Mouse (Mus musculus) layer of hippocampus, adult 8-10 months (tissue): ENCODE measurements at regions not wholly inside any gene's neighbourhood (a gene's known extent, or its start where the extent isn't known, plus 50 kb on each side); places are given as distances from the start of the nearest gene placed in this dataset.

Source experiments
- DNase-seq, 2 experiments: peaks; one replicate each; pipeline ENCODE4 v3.0.0; 2022; ENCODE audit warnings: low spot score in 2 of 2

DNA sequence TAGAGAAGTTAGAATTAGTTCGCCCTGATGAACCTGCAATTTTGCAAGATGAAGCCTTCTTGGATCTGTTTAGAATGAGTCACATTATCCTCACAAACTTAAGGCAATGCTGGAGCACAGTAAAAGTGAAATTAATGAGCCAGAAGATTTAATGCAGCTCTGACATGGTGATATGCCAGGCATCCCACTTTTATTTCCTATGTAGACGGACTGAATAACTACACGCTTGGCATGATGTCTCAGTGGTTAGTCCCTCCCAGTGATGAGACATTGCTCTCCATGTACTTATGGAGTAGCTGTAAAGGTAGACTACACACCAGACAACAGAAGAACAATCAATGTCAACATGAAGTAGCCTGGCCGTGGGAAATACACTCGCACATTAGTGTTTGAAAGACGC, 161.5 kb upstream of the Gm5148 start:
- DNase-seq, result no peak

DNA sequence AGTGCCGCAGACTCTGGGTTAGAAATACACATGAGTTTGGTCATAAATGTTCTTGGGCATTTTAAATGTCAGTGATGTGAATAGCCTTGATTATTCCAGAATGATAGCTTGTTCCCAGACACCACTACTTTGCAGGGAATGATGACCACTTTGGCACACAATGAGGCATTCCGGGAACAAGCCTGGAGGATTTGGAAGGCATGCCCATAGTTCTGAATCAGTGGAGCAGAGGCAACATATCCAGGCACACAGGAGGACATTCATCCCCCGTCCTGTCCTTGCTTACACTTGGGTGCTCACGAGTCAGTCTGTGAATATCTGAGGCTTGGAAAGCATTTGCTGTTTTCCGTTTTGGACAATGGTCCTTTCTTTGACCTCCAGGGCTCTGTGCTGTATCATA, 158.1 kb upstream of the Gm5148 start:
- DNase-seq, result no peak

DNA sequence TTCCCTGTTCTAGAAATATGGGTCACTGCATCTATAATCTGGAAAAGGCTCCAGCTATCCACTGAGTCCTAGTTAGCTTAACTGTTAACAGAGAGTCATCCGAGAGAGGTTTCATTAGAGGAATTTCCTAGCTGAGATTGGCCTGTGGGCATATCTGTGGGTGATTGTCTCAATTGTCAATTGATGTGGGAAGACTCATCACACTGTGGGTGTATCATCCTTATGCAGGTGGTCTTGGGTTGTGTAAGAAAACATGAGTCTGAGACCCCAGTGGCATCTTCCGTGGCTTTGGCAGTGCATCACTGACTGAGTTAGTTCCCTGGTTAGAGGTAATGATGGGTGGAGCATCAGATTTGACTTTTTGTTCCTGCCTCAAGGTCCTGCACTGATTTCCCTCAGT, 156.7 kb upstream of the Gm5148 start:
- no peak for DNase-seq

DNA sequence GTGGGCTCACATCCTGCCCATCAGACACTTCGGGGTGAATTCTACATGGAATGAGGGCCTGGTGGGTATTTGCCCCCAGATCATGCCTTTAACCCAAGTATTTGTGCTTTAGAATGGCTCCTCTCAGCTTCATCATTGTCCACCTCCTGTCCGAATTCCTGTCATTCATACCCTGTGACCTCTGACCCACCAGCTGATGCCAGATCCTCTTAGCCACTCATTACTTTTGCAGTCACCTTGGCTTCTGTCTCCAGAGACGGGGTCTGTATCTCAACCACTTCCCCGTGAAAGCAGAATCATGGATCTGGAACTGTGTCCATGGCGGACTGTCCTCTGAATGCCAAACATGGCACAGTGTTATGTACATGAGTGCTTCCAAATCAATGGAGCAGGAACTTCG, 154.8 kb upstream of the Gm5148 start:
- no peak for DNase-seq

DNA sequence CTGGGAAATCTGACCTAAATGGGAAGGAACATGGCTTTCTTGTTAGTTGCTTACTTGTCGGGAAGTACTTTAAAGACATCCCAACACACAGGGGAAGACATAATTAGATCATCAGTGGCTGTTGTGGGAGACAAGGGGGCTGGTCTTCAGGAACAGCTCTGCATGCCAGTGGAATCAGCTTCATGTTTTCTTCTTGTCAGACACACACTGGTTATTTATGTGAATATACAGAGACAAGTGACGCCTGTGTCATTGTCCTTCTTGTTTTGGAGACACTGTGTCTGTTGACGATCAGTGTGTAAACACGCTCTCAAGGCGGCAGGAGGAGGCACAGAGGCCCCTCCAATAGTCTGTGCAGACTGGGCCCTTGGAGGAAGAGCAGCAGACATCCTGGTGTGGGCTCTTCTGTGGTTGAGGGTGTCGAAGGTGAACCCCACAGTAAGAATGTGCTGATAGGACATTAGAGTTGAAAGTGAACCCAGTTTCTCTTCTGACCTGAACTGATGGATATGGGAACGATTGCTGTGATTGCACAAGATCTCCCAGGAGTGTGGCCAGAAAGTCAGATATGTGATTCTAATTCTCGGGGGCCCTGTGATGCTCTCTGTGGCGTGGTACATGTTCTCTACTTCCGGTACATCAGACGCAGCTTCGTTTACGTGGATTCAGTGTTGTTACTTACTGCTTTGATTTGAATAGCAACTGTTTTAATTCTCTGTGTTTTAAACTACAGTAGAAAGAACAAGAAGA, 151.9 kb upstream of the Gm5148 start:
- no peak for DNase-seq

DNA sequence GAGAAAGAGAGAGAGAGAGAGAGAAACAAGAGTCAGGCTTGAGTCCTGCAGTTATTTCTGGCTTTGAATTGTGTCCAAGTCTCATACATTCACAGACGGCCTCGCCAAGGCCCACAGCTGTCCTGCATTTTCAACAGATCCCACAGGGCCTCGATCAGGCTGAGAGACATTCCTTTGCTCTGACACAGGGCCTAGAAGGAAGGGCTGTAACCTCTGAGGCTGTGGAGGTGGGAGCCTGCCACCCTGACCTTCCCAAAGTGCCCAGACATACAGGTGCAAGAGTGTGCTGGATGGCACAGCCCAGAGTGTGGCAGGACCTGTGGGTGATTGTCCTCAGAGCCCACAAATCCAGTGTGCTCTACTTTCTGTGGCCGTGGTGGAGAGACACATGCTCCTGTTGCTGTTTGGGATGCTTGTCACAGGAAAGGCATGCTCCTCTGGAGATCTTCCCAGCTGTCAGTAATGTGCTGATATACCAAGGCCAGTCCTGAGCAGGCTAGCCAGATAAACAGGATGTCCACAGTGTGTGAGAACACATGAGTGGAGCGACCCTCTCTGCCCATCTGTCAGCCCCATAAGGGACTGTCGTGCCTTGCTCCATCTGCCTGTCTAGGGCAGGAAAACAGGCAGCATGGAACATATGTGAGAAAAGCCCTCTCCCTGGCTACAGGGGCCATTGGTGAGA, 151.2 kb upstream of the Gm5148 start:
- peak; percentile 24 to 25 for DNase-seq

DNA sequence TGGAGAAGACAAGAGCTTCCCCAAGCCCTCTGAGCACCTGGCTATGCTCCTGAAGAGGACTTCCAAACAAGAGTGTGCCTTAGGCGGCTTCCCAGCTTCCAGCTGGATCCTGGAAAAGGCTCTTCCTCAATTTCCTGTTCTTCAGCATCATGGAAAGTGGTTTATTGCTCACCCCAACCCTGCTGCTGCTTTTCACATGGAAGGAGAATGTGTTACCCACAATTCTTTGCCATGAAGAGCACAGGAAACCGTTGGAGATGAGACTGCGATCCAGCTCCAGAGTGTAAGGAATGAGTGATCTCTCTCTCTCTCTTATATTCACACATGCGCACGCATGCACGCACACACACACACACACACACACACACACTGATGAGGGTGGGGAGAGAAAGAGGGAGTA, 150.6 kb upstream of the Gm5148 start:
- DNase-seq, result no peak

DNA sequence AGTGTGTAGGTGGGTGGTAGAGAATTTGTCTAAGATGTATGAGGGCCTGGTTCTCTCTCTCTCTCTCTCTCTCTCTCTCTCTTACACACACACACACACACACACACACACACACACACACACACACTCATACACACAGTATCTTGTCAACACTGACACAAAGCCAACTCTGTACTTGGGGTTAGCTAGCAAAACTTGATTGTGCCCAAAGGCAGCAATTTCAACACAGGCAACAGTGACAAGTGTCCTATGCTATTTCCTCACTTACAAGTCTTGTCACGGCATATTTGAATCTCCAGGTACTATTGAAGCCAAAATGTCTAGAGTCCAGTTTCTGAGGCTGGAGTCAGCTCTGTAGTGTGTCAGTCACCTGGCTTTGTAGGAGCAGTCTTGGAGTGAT, 150.1 kb upstream of the Gm5148 start:
- no peak for DNase-seq

DNA sequence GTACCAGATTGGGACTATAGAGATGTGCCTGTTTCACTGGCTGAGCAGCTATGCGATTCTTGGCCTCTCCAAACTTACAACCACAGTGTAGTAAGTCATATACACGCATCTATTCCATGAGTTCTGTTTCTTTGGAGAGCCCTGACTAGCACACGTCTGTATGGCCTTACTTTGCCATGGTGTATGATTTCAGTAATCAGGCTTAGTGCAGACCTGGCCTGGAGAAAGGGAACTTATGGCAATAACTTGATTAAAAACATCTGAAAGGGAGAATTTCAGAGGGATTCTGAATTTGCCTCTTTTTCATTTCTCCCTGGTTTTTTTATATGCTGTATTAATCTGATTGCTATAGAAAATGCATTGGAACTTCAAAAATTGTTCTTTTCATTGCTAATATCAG, 148.0 kb upstream of the Gm5148 start:
- no peak for DNase-seq

DNA sequence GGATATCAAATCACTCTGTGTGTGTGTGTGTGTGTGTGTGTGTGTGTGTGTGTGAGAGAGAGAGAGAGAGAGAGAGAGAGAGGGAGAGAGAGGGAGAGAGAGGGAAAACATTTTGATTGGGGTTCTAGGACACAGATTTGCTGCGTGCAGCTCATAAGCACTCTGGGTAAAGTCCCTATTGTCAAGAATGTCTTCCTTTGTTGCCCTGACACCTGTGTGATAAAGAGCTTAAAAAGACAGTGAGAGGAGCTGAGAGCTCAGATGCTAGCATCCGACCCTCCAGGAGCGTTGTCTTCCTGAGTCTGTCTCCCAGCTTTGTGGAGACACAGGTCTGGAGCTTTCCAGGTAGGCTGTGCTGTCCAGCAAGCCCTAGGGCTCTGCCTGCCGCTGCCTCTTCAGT, 146.8 kb upstream of the Gm5148 start:
- no peak for DNase-seq

DNA sequence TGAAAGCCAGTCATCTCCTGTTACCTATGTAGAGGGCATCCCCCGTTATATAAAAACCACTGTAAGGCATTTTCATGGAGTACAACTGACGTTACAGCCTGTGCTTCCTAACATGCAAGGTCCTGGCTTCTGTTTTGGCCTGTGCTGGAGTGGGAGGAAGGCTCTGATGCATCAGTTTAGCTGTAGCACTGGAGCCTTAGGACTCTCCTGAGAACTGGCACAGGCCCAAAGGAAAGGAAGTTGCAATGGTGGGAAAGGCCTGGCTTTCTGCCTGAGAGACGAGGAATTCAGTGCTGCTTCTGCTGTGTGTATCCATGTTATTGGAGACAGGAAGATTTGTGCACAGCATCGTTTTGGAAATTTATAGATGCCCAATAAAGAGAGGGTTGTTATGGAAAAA, 144.2 kb upstream of the Gm5148 start:
- DNase-seq, result no peak

DNA sequence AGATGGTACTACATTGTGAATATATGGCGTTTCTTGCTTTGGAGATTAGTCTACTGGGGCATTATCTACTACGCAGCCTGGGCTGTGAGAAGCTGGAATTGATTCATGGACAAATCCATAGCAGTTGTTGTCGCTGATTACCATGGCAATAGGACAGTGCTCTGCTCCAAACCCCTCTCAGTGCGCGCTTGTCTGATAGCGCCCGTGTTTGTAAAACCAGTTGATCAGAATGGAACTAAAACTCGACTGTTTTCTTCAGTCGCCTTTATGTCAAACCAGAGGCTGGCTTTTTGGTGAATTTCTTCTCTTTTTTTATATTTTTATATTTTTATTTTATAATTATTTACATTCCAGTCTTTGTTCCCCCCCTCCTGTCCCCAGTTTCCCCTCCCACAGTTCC, 138.5 kb upstream of the Gm5148 start:
- DNase-seq, result no peak

DNA sequence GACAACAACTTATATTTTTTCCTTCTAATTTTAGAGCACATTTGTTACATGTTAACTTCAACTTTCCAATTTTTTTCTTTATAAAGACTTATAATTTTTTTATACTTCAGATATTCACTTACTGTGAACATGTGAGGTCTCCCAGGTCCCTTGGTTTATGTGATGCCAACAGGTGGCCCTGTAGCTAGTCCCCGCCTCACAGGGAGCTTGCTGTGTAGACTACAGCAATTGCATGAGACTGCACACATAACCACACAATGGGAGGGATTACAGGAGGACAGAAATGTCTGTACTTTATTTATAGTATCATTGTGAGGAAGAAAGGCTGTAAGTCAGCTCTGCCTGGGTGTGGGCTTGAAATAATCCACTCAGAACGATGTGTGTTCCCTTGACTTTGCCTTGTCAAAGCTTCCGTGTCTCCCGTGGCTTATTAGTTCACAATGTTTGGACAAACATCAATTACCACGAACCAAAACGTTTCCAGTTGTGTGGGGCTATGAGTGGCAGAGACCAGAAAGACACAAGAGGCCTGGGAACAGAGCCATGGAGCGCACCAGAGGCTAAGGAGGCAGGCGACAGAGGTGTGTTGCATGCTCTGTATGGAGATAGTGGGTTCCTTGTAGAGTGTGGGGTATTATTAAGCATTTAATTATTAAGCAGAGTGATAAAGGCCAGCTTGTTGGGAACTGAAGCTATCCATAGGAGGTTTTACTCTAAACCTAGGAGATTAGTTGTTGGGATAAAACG, 136.6 kb upstream of the Gm5148 start:
- DNase-seq, result no peak

DNA sequence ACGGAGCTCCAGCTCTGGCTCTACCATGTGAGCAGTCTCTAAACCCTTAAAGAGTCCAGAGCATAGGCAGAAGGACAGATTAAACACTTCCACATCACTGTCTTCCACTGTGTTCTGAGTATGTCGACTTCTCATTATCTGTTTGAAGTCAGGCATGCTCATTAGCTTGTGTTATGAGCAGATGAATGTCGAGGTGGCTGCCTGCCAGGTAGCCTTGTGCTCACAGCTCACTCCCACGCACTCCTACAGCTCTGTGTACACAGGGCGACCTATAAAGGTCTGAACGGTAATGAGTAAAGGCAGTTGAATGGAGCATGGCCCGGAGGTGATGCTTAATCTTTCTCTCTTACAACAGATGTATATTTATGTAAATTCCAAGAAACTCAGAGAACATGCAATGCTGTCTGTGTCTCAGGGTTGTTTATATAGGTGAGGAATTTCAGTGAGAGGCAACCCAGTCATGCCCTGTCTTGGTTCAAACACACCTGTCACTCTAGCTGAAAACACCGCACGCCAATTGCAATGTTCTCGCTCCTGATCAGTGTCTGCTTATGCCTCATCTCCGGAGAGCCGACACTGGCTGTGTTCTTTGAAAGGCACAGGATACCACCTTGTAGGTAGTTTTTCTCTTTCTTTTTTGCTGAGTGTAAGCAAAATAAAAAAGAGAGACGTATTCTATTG, 135.9 kb upstream of the Gm5148 start:
- peak; percentile 41 to 61 for DNase-seq

DNA sequence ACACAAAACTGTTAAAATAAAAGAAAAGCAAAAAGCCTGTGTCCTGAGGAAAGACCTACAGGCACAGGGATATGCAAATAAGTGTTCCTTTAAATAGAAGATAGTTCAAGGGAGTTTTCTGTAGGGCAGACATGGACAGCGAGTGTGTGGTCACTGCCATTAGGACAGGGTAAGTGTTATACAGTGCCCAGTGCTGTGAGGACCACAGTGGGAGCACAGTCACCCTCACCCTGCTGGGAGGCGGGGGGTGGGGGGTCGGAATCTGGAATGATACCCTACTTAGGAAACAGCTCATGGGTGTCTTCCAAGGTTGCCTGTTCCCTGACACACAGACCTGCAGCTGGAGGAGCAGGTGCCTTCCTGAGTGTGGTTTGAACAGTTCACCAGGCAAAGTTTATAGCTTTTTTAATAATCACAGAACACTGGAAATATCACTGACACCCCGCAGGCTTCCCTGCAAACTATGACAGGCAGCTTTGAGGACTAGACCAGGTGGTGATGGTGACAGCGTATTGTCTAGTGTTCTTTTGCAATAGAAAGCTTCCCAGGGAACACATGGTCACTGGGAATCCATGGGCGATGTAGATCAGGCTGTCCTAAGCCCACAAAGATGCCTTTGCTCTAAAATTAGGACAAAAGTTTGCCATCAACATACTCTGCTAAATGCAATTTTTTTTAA, 134.5 kb upstream of the Gm5148 start:
- no peak for DNase-seq

DNA sequence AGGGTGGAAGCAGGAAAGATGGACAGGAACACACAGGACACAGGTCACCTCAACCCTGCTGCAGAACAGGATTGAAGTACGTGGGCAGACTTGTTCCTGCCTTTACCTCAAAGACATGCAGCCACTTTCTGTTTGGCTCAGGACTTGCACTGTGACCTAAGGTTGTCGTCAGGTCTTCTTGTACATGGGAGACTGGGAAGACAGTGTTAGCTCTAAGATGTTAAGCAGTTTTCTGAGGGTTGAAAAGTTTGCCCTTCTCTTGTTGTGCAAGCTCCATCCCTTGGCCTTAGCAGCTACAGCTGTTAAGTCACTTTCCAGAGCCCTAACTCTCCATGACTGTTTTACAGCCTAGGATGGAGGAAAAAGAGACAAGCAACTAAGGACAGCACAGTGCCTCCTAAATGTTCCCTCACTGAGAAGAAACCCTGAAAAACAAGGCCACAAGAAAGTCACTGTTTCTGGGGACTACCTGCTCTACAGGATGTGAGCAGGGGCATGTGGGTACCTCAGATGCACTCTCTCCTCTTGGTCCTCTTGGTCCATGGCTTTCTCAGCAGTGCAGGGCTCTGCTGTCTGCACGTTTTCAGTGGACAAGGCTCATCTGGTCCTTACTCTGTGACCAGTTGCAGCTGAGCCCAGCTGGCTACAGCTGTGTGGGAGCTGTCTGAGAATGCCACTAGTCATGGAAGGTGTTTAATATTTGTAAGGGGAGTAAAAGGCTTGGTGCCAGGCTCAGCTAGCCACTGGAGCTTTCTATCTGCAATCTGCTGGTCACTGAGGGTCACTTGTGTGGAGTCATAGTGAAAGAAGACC, 122.1 kb upstream of the Gm5148 start:
- DNase-seq, result no peak

DNA sequence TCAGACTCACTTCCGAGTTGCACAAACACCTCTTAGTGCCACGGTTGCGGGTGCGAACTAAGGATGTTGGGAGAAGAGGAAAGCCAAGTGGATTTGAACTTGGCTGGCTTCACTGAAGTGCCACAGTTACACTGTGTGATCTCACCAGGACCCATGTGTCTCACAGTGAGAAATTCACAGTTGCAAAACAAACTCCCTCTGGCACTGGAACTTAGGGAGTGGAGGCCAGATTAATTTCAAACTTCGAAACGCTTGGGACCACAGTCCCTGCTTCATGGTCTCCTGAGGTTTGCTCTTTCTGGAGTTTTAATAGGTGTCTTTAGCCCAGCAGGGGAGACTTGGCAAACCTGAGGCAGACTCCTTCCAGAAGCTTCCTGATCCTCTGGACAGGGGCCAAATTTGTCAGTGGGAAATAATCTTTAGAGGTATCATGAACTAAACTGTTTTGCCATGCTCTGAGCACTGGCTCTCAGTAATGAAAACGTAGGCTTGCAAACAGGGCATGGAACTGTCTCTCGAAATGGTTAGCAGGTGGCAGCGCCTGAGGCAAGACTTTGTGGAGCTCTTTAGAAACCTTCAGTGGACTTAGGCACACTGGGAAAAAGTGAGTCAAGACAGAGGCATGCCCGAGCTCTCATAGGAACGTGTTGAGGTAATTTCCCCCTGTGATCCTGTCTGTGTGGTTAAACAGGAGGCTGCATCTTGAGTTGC, 121.2 kb upstream of the Gm5148 start:
- no peak for DNase-seq

DNA sequence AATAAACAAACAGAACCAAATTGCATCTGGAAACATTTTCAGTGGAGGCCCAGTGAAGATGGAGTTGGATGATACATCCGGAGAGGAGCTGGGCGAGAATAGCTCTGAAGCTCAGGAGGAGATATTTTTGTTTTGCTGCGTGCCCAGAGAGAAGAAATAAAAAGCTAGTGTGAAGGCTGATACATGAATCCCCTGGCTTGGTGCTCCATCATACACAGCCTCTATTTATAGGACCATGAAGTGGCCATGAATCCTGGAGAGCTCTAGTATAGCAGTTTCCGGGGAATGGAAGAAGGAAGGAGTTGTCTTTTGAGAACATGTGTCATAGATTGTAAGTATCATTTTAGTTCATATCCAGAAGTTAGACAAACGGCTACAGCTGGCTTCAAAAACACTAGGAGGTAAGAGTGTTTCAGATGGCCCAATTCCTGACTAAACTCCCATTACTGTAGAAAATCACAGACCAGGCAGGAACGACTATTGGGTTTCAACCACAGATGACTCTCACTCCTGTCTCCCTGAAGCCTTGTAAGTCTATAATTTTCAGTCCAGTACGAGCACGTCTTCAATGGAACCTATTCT, 120.5 kb upstream of the Gm5148 start:
- no peak for DNase-seq

DNA sequence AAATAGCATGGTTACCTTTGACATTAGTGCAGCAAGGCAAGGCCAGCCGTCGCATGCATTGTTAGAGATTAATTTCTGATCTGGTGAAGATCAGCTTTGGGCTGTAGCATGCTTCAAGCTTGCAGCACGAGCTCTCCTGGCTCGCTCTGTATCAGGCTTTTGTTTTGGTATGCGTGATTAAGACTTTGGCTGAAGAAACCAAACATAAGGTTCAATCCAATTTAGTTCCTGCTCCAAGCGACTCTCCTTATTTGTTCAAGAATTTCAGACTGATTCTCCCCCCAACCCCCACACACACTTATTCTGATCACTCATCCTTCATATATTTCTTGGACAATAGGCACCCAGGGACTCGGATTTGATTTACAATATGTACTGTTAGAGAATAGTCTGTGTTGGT, 118.0 kb upstream of the Gm5148 start:
- DNase-seq, result no peak

DNA sequence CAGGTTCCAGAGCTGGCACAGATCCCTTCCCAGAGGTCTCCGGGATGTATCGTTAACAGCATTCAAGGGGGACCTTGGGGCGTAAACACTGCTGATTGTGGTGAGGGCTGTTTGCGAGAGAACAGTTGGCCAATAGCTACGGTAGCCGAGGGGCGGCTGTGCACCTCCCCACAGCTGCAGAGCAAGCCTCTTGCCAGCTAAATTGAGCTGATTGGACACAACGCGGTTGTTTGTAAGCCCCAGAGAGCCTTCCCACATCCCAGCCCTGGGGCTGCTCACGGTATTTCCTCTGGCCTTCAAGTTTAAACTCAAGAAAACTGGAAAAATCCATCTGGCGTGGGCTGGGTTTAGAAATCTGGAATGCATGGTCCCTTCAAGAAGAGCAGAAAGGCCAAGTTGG, 114.6 kb upstream of the Gm5148 start:
- no peak for DNase-seq
